Mouse (Mus musculus): ENCODE results near the gene Gm3373. TPM values are rescaled to one million over a fixed set of nuclear protein-coding genes. Genes with fewer than 3 reads are reported as not detected.
"Not testable (repeated sequence)": the region's sequence is repeated elsewhere in the genome, so short reads cannot be mapped to it uniquely, and the experiment has no call there.

Gene Gm3373
- total RNA-seq (2014; fragmentation: Nextera tagmentation) (1.3 TPM in 1 of 2 replicates, not detected in the other), total RNA-seq (2017) (0.99 TPM in 1 of 2 replicates, not detected in the other)

DNA sequence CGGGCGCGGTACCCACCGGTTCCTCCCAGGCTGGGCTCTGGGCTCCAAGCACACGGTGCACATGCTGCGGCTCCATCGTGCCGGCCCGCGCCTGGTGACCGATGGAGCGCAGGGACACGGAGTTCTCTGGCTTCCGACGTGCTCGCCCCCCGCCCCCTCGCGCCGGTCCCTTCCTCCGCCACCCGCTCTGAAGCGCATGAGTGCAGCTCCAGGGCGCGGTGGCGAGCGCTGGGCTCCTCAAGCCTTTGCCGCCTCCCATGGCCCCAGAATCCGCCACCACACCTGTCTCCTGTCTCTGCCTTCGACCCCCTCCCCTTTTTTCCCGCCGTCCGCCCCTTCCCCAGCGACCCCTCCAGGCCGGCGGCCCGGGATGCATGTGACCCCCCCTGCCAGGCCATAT lies at the start of gene Gm3373:
TSS of gene Gm3373 (minus strand) at position 101 of the 400 bp plus-strand sequence.
- ATAC-seq (replicated peaks; ENCODE audit: poor library complexity, severe bottlenecking) = not testable (repeated sequence)

DNA sequence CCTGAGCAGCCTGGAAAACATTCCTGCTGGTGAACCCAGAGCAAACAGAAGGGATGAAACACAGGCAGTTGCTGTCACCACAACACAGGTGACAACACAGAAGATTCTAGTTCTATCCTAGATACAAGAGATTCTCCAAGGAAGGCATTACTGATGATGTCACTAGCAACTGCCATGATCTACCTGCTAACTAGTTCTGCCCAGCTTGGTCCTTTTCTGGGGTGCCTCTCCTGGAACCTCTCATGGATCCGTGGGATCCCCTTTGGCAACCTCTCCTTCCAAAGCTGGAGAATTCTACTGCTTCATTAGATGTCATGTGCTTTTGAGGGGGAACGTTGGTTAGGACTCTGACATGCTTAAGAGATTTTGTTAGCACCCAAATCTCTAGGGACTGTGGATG lies 54.0 kb downstream of the Gm3373 start, which contains the start of gene Gm9603:
TSS of gene Gm9603 (minus strand) at position 101 of the 400 bp plus-strand sequence.
- ATAC-seq (replicated peaks; ENCODE audit: poor library complexity, severe bottlenecking) = not testable (repeated sequence)

Other genes with a start within 250 kb of the Gm3373 start
- 0.37 TPM in 1 of 2 replicates, not detected in the other for gene Gm3488, start 239.9 kb downstream of the Gm3373 start, total RNA-seq (2014; fragmentation: Nextera tagmentation)
- gene Gm3488, start 239.9 kb downstream of the Gm3373 start, total RNA-seq (2017) = not detected in 2 replicates
- gene Gm3532, start 203.1 kb downstream of the Gm3373 start, total RNA-seq (2014; fragmentation: Nextera tagmentation) = not detected in 2 replicates
- not detected in 2 replicates for gene Gm3532, start 203.1 kb downstream of the Gm3373 start, total RNA-seq (2017)
- gene Gm8265, start 108.5 kb downstream of the Gm3373 start, total RNA-seq (2014; fragmentation: Nextera tagmentation) = not detected in 2 replicates
- gene Gm8265, start 108.5 kb downstream of the Gm3373 start, total RNA-seq (2017) = not detected in 2 replicates
- not detected in 2 replicates for gene Gm9603, start 54.1 kb downstream of the Gm3373 start, total RNA-seq (2014; fragmentation: Nextera tagmentation)
- not detected in 2 replicates for gene Gm9603, start 54.1 kb downstream of the Gm3373 start, total RNA-seq (2017)
- 1.6 TPM in 1 of 2 replicates, not detected in the other for gene Gm3383, start 66.4 kb upstream of the Gm3373 start, total RNA-seq (2014; fragmentation: Nextera tagmentation)
- gene Gm3383, start 66.4 kb upstream of the Gm3373 start, total RNA-seq (2017) = 0.21 and 0.43 TPM in 2 replicates
- not detected in 2 replicates for gene Gm3424, start 88.8 kb upstream of the Gm3373 start, total RNA-seq (2014; fragmentation: Nextera tagmentation)
- gene Gm3424, start 88.8 kb upstream of the Gm3373 start, total RNA-seq (2017) = not detected in 2 replicates
- not detected in 2 replicates for gene Gm8237, start 138.8 kb upstream of the Gm3373 start, total RNA-seq (2014; fragmentation: Nextera tagmentation)
- gene Gm8237, start 138.8 kb upstream of the Gm3373 start, total RNA-seq (2017) = not detected in 2 replicates
- gene Gm3248, start 220.2 kb upstream of the Gm3373 start, total RNA-seq (2014; fragmentation: Nextera tagmentation) = not detected in 2 replicates
- gene Gm3248, start 220.2 kb upstream of the Gm3373 start, total RNA-seq (2017) = not detected in 2 replicates
- not detected in 2 replicates for gene Gm3453, start 237.6 kb upstream of the Gm3373 start, total RNA-seq (2014; fragmentation: Nextera tagmentation)
- not detected in 2 replicates for gene Gm3453, start 237.6 kb upstream of the Gm3373 start, total RNA-seq (2017)